Mouse (Mus musculus) kidney, adult 11 months (tissue): ENCODE data around the gene Trim27.

Experiments
- DNase-seq: peaks from one replicate; pipeline ENCODE4 v3.0.0; 2022

Gene Trim27

GRCm38 (mm10) chr13:21223242-21223655 lies 44.0 kb downstream of the Trim27 start:
- no peak for DNase-seq

DNA sequence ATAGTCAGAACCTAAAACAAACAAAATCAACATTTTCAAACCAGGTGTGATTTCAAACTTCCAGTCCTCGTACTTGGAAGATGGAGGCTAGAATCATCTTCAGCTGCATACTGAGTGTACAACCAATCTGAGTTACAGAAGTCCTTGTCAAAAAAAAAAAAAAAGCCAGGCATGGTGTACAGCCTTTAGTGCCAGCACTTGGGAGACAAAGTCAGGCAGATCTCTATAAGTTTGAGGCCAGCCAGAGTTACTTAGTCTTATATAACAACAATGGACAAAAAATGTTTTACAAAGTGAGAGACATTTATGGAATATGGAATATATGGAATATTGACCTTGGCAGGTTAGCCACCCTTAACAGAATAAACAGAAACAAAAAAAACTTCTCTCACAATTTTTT lies 45.1 kb downstream of the Trim27 start:
- DNase-seq, result no peak

DNA sequence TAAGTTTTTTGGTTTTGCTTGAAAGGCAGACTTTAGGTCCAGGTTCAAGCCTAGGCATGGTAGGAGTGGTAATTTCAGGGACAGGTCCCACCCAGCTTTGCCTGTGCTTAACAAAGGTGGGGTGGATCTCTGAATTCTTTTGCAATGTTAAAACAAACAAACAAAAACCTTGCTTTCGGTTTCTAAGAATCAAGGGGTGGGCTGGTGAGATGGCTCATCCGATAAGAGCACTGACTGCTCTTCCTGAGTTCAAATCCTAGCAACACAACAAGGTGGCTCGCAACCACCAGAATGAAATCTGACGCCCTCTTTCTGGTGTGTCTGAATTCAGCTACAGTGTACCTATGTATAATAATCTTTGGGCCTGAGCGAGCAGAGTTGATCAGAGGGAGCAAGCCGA lies 46.0 kb downstream of the Trim27 start:
- no peak for DNase-seq

GRCm38 (mm10) chr13:21226031-21226430 lies 46.8 kb downstream of the Trim27 start:
- DNase-seq, result no peak

- DNase-seq, result peak; percentile 66
Observed at GRCm38 (mm10) chr13:21233732-21234705, 54.8 kb downstream of the Trim27 start.

DNA sequence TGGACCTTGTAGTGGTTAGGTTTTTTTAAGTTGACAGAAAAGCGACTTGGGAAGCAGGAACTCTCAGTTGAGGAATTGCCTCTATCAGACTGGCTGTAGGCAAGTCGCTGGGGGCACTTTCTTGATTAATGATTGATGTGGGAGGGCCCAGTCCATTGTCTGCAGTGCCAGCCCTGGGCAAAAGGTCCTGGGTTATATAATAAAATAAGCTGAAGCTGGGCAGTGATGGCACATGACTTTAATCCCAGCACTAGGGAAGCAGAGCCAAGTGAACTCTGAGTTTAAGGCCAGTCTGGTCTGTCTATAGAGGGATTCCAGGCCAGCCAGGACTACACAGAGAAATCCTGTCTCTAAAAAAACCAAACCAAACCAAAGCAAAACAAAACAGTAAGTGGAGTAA lies 57.5 kb downstream of the Trim27 start:
- peak; percentile 86 for DNase-seq

- DNase-seq, result no peak
Observed at GRCm38 (mm10) chr13:21237161-21237560, 57.9 kb downstream of the Trim27 start.

DNA sequence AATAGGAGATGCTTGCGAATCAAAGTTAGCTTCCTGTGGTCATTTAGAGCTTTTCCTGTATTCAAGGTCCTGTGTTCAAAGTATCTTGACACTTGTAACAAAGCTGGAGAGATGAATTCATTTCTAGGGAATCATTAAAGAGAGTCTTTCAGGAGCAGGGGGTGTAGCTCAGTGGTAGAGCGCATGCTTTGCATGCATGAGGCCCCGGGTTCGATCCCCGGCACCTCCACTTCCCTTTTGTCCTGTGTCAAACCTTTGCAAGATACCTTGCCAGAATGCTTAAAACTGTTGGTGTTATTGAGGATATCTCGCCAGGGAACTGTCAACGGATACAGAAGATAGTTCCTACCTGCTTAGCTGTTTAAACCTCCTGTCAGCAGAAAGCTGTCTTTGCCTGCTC lies 61.5 kb downstream of the Trim27 start:
- DNase-seq, result no peak

DNA sequence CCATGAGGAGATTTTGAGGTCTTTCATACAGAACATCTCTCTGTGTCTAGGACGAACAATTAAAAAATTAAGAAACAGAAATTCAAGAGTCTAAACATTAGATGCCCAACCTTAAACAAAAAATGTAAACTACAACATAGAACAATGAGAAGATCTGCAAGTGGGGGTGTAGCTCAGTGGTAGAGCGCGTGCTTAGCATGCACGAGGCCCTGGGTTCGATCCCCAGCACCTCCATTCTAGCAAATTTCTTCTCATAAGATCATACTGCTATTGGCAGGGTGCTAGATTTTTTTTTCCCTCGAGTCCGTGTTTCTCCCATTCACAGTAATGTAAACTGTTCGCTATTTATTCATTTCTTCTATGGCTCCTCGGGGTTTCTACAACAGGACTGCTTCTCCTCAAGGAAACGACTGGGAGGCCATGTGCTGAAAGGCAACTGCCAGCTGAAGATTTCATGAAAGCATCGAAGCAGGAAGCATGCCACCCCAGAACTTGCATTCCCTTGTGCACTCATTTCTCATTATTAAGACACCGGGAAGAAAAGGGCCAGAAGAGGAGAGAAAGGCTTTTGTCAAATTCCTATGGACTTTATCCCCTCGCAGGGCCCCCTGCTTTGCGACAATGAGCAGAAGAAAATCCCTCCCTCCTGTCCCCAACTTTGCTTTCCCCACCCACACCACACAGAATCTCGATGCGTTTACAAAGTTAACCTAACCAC lies 63.3 kb downstream of the Trim27 start:
- DNase-seq, result no peak

DNA sequence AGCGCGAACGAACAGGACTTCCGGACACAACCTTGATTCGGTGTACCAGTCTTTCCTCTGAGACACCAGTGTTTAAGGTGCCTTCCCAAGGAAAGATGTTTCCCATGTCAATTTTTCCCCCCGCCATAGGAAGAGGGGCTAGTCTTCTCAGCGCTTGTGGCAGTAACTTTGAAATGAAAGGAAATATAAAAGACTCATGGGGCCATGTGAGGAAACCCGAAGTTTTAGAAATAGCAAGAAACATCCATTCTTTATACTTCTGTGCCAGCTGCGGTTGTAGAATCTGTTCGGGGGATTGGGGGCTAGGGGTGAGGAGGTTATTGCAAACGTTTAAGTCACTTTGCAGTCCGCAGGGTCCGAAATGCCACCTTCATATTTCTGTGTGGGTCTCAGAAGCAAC lies 64.0 kb downstream of the Trim27 start:
- no peak for DNase-seq

DNA sequence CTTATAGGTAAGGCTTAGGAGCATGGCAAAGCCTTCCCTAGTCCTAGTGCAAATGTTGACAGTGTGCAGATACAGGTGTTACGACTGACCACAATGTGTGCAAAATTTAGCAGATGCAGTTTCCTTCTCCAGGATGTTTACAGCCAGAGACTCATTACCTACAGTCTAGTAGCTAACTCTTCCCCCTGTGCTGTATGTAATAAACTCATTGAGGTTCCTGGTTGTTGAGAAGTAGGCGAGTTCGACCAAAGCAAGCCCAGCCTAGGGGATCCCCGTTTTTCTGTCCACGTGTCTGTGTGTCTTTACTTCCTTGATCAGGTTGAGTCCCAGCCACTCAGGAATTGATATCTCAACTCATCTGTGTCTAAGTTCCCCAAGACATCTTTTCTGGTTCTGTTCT lies 64.8 kb downstream of the Trim27 start:
- DNase-seq, result no peak
